Mouse (Mus musculus): ENCODE data around the gene Tacr2. TPM values are rescaled to one million over a fixed set of nuclear protein-coding genes. Genes with fewer than 3 reads are reported as not detected.

The Tacr2 gene
- polyA plus RNA-seq, 1 experiment from 2014 or later, result 0.22 TPM

- ATAC-seq (ENCODE audit: low FRiP score, low TSS enrichment), result no peak
- WGBS, result 83% methylated on average over 4 of the region's 4 CpGs
Observed at GRCm38 (mm10) chr10:62283206-62283792, 31.1 kb downstream of the Tacr2 start.

DNA sequence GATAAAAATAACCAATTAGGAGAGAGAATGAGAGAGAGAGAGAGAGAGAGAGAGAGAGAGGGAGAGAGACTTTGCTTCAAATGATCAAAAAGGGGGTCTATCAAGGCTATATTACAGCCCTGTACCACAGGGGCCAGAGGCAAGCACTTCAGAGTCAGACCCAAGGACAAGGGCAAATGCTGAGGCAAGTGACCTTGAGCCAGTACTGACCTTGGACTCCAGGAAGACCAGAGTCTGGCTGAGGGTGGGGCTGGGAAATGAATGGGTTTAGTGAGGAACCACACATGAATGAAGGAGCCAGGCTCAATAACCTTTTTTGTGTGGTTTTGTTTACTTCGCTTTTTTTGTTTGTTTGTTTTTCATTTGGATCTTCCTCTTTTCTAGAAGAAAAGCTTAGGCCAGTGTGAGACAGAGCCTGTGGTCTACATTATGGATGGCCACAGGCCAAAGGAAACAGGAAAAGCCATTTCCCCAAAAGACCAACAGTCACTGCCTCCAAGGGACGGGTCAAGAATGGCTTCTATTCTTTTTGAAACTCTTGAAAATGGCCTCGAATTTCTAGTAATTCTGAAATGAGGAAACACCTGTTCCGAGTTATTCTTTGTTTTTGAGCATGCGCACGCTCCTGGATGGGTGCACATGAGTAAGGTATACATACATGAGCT, 35.4 kb downstream of the Tacr2 start:
- no peak overlapping the region for H3K4me2 ChIP-seq (replicated peaks; ENCODE audit: low read depth, low read length)
- peaks cover 49% of the 10 kb centered on the region for H3K36me3 ChIP-seq (ENCODE audit: insufficient read depth, low read length)
- H3K4me1 ChIP-seq (ENCODE audit: insufficient read depth, low read length), result no peaks in the 10 kb centered on the region
- WGBS, result 75% methylated on average over 6 of the region's 6 CpGs
- H3K27me3 ChIP-seq (ENCODE audit: insufficient read depth, low read length), result no peaks in the 10 kb centered on the region
- peak; percentile 51; the same call in 1 of the 2 replicates for ATAC-seq (ENCODE audit: low FRiP score, low TSS enrichment)
- H3K4me3 ChIP-seq (ENCODE audit: low read length), result no peak overlapping the region
- no peak overlapping the region for H3K27ac ChIP-seq (ENCODE audit: low read length)
- H3K9me3 ChIP-seq (ENCODE audit: low read length), result no peaks in the 10 kb centered on the region
- no peak overlapping the region for H3K9ac ChIP-seq (replicated peaks; ENCODE audit: low read length)

More at GRCm38 (mm10) chr10:62283206-62283792, 31.1 kb downstream of the Tacr2 start:
- Histone ChIP-seq H3K9me3 (ENCODE audit: low read length) (no peaks in the 10 kb centered on the region), H3K4me1 (ENCODE audit: insufficient read depth, low read length) (no peaks in the 10 kb centered on the region), H3K27ac (ENCODE audit: low read length) (no peak overlapping the region), H3K4me2 (replicated peaks; ENCODE audit: low read depth, low read length) (no peak overlapping the region), H3K9ac (replicated peaks; ENCODE audit: low read length) (no peak overlapping the region), H3K36me3 (ENCODE audit: insufficient read depth, low read length) (peaks cover 48% of the 10 kb centered on the region), H3K27me3 (ENCODE audit: insufficient read depth, low read length) (no peaks in the 10 kb centered on the region), H3K4me3 (ENCODE audit: low read length) (no peak overlapping the region)

- Histone ChIP-seq H3K4me2 (replicated peaks; ENCODE audit: low read depth, low read length) (no peak overlapping the region), H3K4me1 (ENCODE audit: insufficient read depth, low read length) (no peaks in the 10 kb centered on the region), H3K36me3 (ENCODE audit: insufficient read depth, low read length) (peaks cover 45% of the 10 kb centered on the region), H3K27me3 (ENCODE audit: insufficient read depth, low read length) (no peaks in the 10 kb centered on the region), H3K9me3 (ENCODE audit: low read length) (no peaks in the 10 kb centered on the region), H3K27ac (ENCODE audit: low read length) (no peak overlapping the region), H3K9ac (replicated peaks; ENCODE audit: low read length) (no peak overlapping the region), H3K4me3 (ENCODE audit: low read length) (no peak overlapping the region)
- ATAC-seq (ENCODE audit: low FRiP score, low TSS enrichment), result no peak
- 85% methylated on average over 4 of the region's 4 CpGs for WGBS
Observed at GRCm38 (mm10) chr10:62294112-62294511, 41.9 kb downstream of the Tacr2 start.

GRCm38 (mm10) chr10:62296086-62296872, 44.0 kb downstream of the Tacr2 start:
- Histone ChIP-seq H3K27me3 (ENCODE audit: insufficient read depth, low read length) (no peaks in the 10 kb centered on the region), H3K36me3 (ENCODE audit: insufficient read depth, low read length) (peaks cover 29% of the 10 kb centered on the region), H3K4me3 (ENCODE audit: low read length) (no peak overlapping the region), H3K9me3 (ENCODE audit: low read length) (no peaks in the 10 kb centered on the region), H3K4me2 (replicated peaks; ENCODE audit: low read depth, low read length) (no peak overlapping the region), H3K4me1 (ENCODE audit: insufficient read depth, low read length) (no peaks in the 10 kb centered on the region), H3K27ac (ENCODE audit: low read length) (no peak overlapping the region), H3K9ac (replicated peaks; ENCODE audit: low read length) (no peak overlapping the region)
- WGBS, result 80% methylated on average over 20 of the region's 26 CpGs
- no peak for ATAC-seq (ENCODE audit: low FRiP score, low TSS enrichment)

GRCm38 (mm10) chr10:62300006-62300827, 48.0 kb downstream of the Tacr2 start:
- ATAC-seq (ENCODE audit: low FRiP score, low TSS enrichment), result no peak
- H3K4me1 ChIP-seq (ENCODE audit: insufficient read depth, low read length), result no peaks in the 10 kb centered on the region
- peaks cover 20% of the 10 kb centered on the region for H3K36me3 ChIP-seq (ENCODE audit: insufficient read depth, low read length)
- H3K4me3 ChIP-seq (ENCODE audit: low read length), result no peak overlapping the region
- 77% methylated on average over 23 of the region's 23 CpGs for WGBS
- H3K27ac ChIP-seq (ENCODE audit: low read length), result no peak overlapping the region
- no peak overlapping the region for H3K4me2 ChIP-seq (replicated peaks; ENCODE audit: low read depth, low read length)
- no peaks in the 10 kb centered on the region for H3K27me3 ChIP-seq (ENCODE audit: insufficient read depth, low read length)
- no peaks in the 10 kb centered on the region for H3K9me3 ChIP-seq (ENCODE audit: low read length)
- H3K9ac ChIP-seq (replicated peaks; ENCODE audit: low read length), result no peak overlapping the region

- 0 out of 2 replicates have a peak, but pooled peaks cover 10% of the 10 kb centered on the region for H3K4me1 ChIP-seq (ENCODE audit: insufficient read depth, low read length)
- no peaks in the 10 kb centered on the region for H3K9me3 ChIP-seq (ENCODE audit: low read length)
- 72% methylated on average over 6 of the region's 6 CpGs for WGBS
Observed at GRCm38 (mm10) chr10:62305090-62305489, 52.9 kb downstream of the Tacr2 start.

GRCm38 (mm10) chr10:62306483-62306882, 54.2 kb downstream of the Tacr2 start:
- H3K36me3 ChIP-seq (ENCODE audit: insufficient read depth, low read length), result peaks cover 10% of the 10 kb centered on the region
- H3K9ac ChIP-seq (replicated peaks; ENCODE audit: low read length), result no peak overlapping the region
- H3K27ac ChIP-seq (ENCODE audit: low read length), result no peak overlapping the region
- 42% methylated on average over 3 of the region's 3 CpGs for WGBS
- H3K4me1 ChIP-seq (ENCODE audit: insufficient read depth, low read length), result peaks cover 17% of the 10 kb centered on the region; the same call in 1 of the 2 replicates
- no peak overlapping the region for H3K4me2 ChIP-seq (replicated peaks; ENCODE audit: low read depth, low read length)
- no peak overlapping the region for H3K4me3 ChIP-seq (ENCODE audit: low read length)
- ATAC-seq (ENCODE audit: low FRiP score, low TSS enrichment), result no peak
- no peaks in the 10 kb centered on the region for H3K9me3 ChIP-seq (ENCODE audit: low read length)
- no peaks in the 10 kb centered on the region for H3K27me3 ChIP-seq (ENCODE audit: insufficient read depth, low read length)

More at GRCm38 (mm10) chr10:62305090-62305489, 52.9 kb downstream of the Tacr2 start:
- no peak overlapping the region for H3K9ac ChIP-seq (replicated peaks; ENCODE audit: low read length)
- no peak for ATAC-seq (ENCODE audit: low FRiP score, low TSS enrichment)
- no peak overlapping the region for H3K4me3 ChIP-seq (ENCODE audit: low read length)
- H3K27ac ChIP-seq (ENCODE audit: low read length), result no peak overlapping the region
- H3K36me3 ChIP-seq (ENCODE audit: insufficient read depth, low read length), result peaks cover 10% of the 10 kb centered on the region
- H3K27me3 ChIP-seq (ENCODE audit: insufficient read depth, low read length), result no peaks in the 10 kb centered on the region
- H3K4me2 ChIP-seq (replicated peaks; ENCODE audit: low read depth, low read length), result no peak overlapping the region

DNA sequence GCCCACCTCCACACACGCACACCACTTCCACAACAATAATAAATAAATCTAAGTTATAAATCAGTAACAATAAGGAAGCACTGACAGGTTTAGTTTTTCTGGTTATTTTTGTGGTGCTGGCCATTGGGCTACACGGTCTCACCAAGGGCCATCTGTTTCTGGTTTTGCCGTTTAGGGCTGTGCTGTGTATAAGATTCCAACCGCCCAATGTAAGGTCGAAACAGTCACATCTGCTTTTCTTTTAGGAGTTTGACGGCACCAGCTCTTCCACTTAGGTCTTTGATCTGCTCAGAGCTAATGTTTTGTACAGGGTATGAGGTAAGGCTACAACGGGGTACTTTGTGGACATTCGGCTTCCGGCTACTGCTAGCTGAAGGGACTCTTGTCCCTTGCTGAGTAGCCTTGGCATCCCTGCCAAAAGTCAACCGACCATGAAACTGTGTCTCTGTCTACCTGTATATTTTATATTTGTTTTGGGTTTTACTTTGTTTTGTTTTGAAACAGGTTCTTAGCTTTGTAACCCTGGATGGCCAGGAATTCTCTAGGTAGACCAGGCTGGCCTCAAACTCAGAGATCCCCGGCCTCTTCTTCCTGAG, 56.8 kb downstream of the Tacr2 start:
- Histone ChIP-seq H3K27ac (ENCODE audit: low read length) (peak overlapping the region; percentile 2; the same call in 1 of the 2 replicates), H3K4me3 (ENCODE audit: low read length) (no peak overlapping the region)

DNA sequence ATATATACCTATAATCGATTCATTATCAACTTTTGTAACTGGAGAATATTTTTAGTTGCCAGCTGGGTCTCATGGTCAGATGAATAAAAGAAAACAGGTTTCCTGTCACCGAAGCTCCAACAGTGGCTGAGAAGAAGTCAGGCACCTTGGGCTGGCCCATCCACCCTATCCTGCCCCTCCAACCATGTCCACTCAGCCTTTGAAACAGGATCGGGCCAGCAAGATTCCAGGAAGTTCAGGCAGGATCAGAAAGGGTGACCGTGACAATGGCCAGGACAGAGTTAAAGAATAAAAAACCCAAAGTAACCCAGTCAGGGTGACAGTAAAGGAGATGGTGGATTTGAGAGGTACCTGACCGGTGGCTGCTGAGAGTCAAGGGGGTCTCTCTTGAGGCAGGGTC, 57.4 kb downstream of the Tacr2 start:
- Histone ChIP-seq H3K27me3 (ENCODE audit: insufficient read depth, low read length) (no peaks in the 10 kb centered on the region), H3K9me3 (ENCODE audit: low read length) (no peaks in the 10 kb centered on the region), H3K9ac (replicated peaks; ENCODE audit: low read length) (no peak overlapping the region), H3K27ac (ENCODE audit: low read length) (peak overlapping the region; percentile 56), H3K36me3 (ENCODE audit: insufficient read depth, low read length) (peaks cover 8% of the 10 kb centered on the region; the same call in 1 of the 2 replicates), H3K4me2 (replicated peaks; ENCODE audit: low read depth, low read length) (no peak overlapping the region), H3K4me1 (ENCODE audit: insufficient read depth, low read length) (peaks cover 33% of the 10 kb centered on the region), H3K4me3 (ENCODE audit: low read length) (no peak overlapping the region)
- 48% methylated on average over 5 of the region's 5 CpGs for WGBS
- 0 out of 2 replicates have a peak, but pooled peaks have one; percentile 36 for ATAC-seq (ENCODE audit: low FRiP score, low TSS enrichment)

More for the DNA sequence above, 56.8 kb downstream of the Tacr2 start:
- H3K4me1 ChIP-seq (ENCODE audit: insufficient read depth, low read length), result peaks cover 27% of the 10 kb centered on the region
- no peaks in the 10 kb centered on the region for H3K9me3 ChIP-seq (ENCODE audit: low read length)
- H3K9ac ChIP-seq (replicated peaks; ENCODE audit: low read length), result no peak overlapping the region
- no peak overlapping the region for H3K4me2 ChIP-seq (replicated peaks; ENCODE audit: low read depth, low read length)
- 74% methylated on average over 11 of the region's 11 CpGs for WGBS
- H3K27me3 ChIP-seq (ENCODE audit: insufficient read depth, low read length), result no peaks in the 10 kb centered on the region
- no peak for ATAC-seq (ENCODE audit: low FRiP score, low TSS enrichment)
- H3K36me3 ChIP-seq (ENCODE audit: insufficient read depth, low read length), result peaks cover 10% of the 10 kb centered on the region
